Mouse (Mus musculus) cerebellum, adult 2 months (tissue): ENCODE measurements around the gene Efemp1.

Source experiments
- CTCF ChIP-seq: fragments of 200-500 bp; IDR thresholded peaks from 2 replicates; pipeline ENCODE4 v1.5.1; 2011; ENCODE audit warnings: low read depth, mild to moderate bottlenecking, control low read depth, low read length, moderate library complexity, borderline replicate concordance; ENCODE audit not compliant: insufficient read depth
- POLR2A ChIP-seq: fragments of 200-500 bp; IDR thresholded peaks from 2 replicates; pipeline ENCODE4 v1.6.1; 2011; ENCODE audit warnings: low read length, control low read depth, borderline replicate concordance; ENCODE audit not compliant: insufficient read depth

DNA sequence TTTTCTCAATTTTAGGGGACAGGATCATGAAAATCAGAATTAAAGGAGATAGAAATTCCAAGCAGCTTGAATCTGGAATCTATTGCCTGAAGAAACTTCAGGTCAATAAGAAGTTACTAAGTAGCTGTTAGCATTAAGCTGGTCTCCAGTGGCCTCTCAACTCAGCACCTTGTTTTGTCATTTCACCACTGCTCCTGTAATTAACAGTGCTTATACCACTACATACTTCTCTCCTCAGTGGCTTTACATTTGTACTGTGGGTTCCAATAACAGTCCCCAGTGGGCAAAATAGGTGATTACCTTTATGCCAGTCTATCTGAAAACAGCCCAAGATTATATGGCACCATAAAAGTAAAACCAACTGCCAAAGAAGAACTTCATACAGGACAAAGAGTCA, 102.3 kb downstream of the Efemp1 start:
- TF ChIP-seq POLR2A (no peak), CTCF (no peak)
